Mouse (Mus musculus): ENCODE results near the gene Nup62. TPM values are rescaled to one million over a fixed set of nuclear protein-coding genes. Genes with fewer than 3 reads are reported as not detected.
A peak's percentile ranks its signal among the peaks of the same experiment; 100 is the strongest.

Gene Nup62
- polyA plus RNA-seq, 1 experiment from 2014 or later, result 81.5 TPM

- ATAC-seq (replicated peaks; ENCODE audit: extremely low read depth, insufficient read depth, low FRiP score), result no peak
- H3K4me2 ChIP-seq (ENCODE audit: low read depth, low read length), result peak overlapping the region; percentile 79
- H3K27me3 ChIP-seq (ENCODE audit: control insufficient read depth, insufficient read depth, low read length), result no peaks in the 10 kb centered on the region
- H3K9me3 ChIP-seq (replicated peaks; ENCODE audit: control insufficient read depth, low read length), result no peaks in the 10 kb centered on the region
- peaks cover 6% of the 10 kb centered on the region for H3K36me3 ChIP-seq (ENCODE audit: control insufficient read depth, insufficient read depth)
- H3K4me3 ChIP-seq (ENCODE audit: low read length), result peak overlapping the region; percentile 80
- H3K27ac ChIP-seq (ENCODE audit: low read length), result peak overlapping the region; percentile 96
- peak overlapping the region; percentile 96 for H3K9ac ChIP-seq (ENCODE audit: low read length)
- 11% methylated on average over 3 of the region's 3 CpGs for WGBS
- H3K4me1 ChIP-seq (ENCODE audit: control insufficient read depth, insufficient read depth, low read length), result peaks cover 47% of the 10 kb centered on the region
Observed at GRCm38 (mm10) chr7:44817441-44817840, 1.6 kb downstream of the Nup62 start.

GRCm38 (mm10) chr7:44818164-44818563 lies 2.3 kb downstream of the Nup62 start:
- Histone ChIP-seq H3K27me3 (ENCODE audit: control insufficient read depth, insufficient read depth, low read length) (no peaks in the 10 kb centered on the region), H3K9ac (ENCODE audit: low read length) (peak overlapping the region; percentile 96), H3K36me3 (ENCODE audit: control insufficient read depth, insufficient read depth) (peaks cover 6% of the 10 kb centered on the region), H3K27ac (ENCODE audit: low read length) (peak overlapping the region; percentile 96), H3K4me2 (ENCODE audit: low read depth, low read length) (peak overlapping the region; percentile 79), H3K4me3 (ENCODE audit: low read length) (peak overlapping the region; percentile 80), H3K9me3 (replicated peaks; ENCODE audit: control insufficient read depth, low read length) (no peaks in the 10 kb centered on the region), H3K4me1 (ENCODE audit: control insufficient read depth, insufficient read depth, low read length) (peaks cover 53% of the 10 kb centered on the region)
- 19% methylated on average over 2 of the region's 2 CpGs for WGBS
- ATAC-seq (replicated peaks; ENCODE audit: extremely low read depth, insufficient read depth, low FRiP score), result no peak

- WGBS, result 39% methylated on average over 6 of the region's 6 CpGs
- Histone ChIP-seq H3K4me1 (ENCODE audit: control insufficient read depth, insufficient read depth, low read length) (peaks cover 59% of the 10 kb centered on the region), H3K9ac (ENCODE audit: low read length) (peak overlapping the region; percentile 60), H3K9me3 (replicated peaks; ENCODE audit: control insufficient read depth, low read length) (no peaks in the 10 kb centered on the region), H3K36me3 (ENCODE audit: control insufficient read depth, insufficient read depth) (peaks cover 4% of the 10 kb centered on the region), H3K27ac (ENCODE audit: low read length) (peak overlapping the region; percentile 49; the same call in 1 of the 2 replicates), H3K4me3 (ENCODE audit: low read length) (peak overlapping the region; percentile 80), H3K4me2 (ENCODE audit: low read depth, low read length) (peak overlapping the region; percentile 79), H3K27me3 (ENCODE audit: control insufficient read depth, insufficient read depth, low read length) (no peaks in the 10 kb centered on the region)
- no peak for ATAC-seq (replicated peaks; ENCODE audit: extremely low read depth, insufficient read depth, low FRiP score)
Observed at GRCm38 (mm10) chr7:44818751-44819235, 2.9 kb downstream of the Nup62 start.

- H3K27me3 ChIP-seq (ENCODE audit: control insufficient read depth, insufficient read depth, low read length), result no peaks in the 10 kb centered on the region
- H3K9me3 ChIP-seq (replicated peaks; ENCODE audit: control insufficient read depth, low read length), result no peaks in the 10 kb centered on the region
- H3K36me3 ChIP-seq (ENCODE audit: control insufficient read depth, insufficient read depth), result no peaks in the 10 kb centered on the region
- peaks cover 62% of the 10 kb centered on the region for H3K4me1 ChIP-seq (ENCODE audit: control insufficient read depth, insufficient read depth, low read length)
- peak overlapping the region; percentile 80; the same call in 1 of the 2 replicates for H3K4me3 ChIP-seq (ENCODE audit: low read length)
- no peak overlapping the region; the same call in 1 of the 2 replicates for H3K27ac ChIP-seq (ENCODE audit: low read length)
- WGBS, result 91% methylated on average over 2 of the region's 2 CpGs
- ATAC-seq (replicated peaks; ENCODE audit: extremely low read depth, insufficient read depth, low FRiP score), result no peak
- H3K9ac ChIP-seq (ENCODE audit: low read length), result peak overlapping the region; percentile 60
- peak overlapping the region; percentile 79 for H3K4me2 ChIP-seq (ENCODE audit: low read depth, low read length)
Observed at GRCm38 (mm10) chr7:44819391-44819790, 3.5 kb downstream of the Nup62 start.

- H3K4me3 ChIP-seq (ENCODE audit: low read length), result no peak overlapping the region
- 45% methylated on average over 5 of the region's 5 CpGs for WGBS
Observed at GRCm38 (mm10) chr7:44819863-44820262, 4.0 kb downstream of the Nup62 start.

GRCm38 (mm10) chr7:44820525-44820924 lies 4.6 kb downstream of the Nup62 start:
- Histone ChIP-seq H3K9ac (ENCODE audit: low read length) (no peak overlapping the region), H3K4me2 (ENCODE audit: low read depth, low read length) (no peak overlapping the region)
- WGBS, result 73% methylated on average over 3 of the region's 3 CpGs

More at GRCm38 (mm10) chr7:44819863-44820262, 4.0 kb downstream of the Nup62 start:
- Histone ChIP-seq H3K27me3 (ENCODE audit: control insufficient read depth, insufficient read depth, low read length) (no peaks in the 10 kb centered on the region), H3K27ac (ENCODE audit: low read length) (no peak overlapping the region), H3K4me2 (ENCODE audit: low read depth, low read length) (peak overlapping the region; percentile 79; the same call in 1 of the 2 replicates), H3K9ac (ENCODE audit: low read length) (peak overlapping the region; percentile 12), H3K36me3 (ENCODE audit: control insufficient read depth, insufficient read depth) (no peaks in the 10 kb centered on the region), H3K9me3 (replicated peaks; ENCODE audit: control insufficient read depth, low read length) (no peaks in the 10 kb centered on the region), H3K4me1 (ENCODE audit: control insufficient read depth, insufficient read depth, low read length) (peaks cover 64% of the 10 kb centered on the region)
- ATAC-seq (replicated peaks; ENCODE audit: extremely low read depth, insufficient read depth, low FRiP score), result no peak

GRCm38 (mm10) chr7:44821666-44822448 lies 6.0 kb downstream of the Nup62 start:
- peaks cover 66% of the 10 kb centered on the region for H3K4me1 ChIP-seq (ENCODE audit: control insufficient read depth, insufficient read depth, low read length)
- H3K4me3 ChIP-seq (ENCODE audit: low read length), result no peak overlapping the region
- 79% methylated on average over 7 of the region's 7 CpGs for WGBS
- H3K9ac ChIP-seq (ENCODE audit: low read length), result no peak overlapping the region
- H3K9me3 ChIP-seq (replicated peaks; ENCODE audit: control insufficient read depth, low read length), result no peaks in the 10 kb centered on the region
- no peak overlapping the region for H3K4me2 ChIP-seq (ENCODE audit: low read depth, low read length)
- H3K27ac ChIP-seq (ENCODE audit: low read length), result no peak overlapping the region
- H3K27me3 ChIP-seq (ENCODE audit: control insufficient read depth, insufficient read depth, low read length), result no peaks in the 10 kb centered on the region
- no peak for ATAC-seq (replicated peaks; ENCODE audit: extremely low read depth, insufficient read depth, low FRiP score)
- H3K36me3 ChIP-seq (ENCODE audit: control insufficient read depth, insufficient read depth), result no peaks in the 10 kb centered on the region

More at GRCm38 (mm10) chr7:44820525-44820924, 4.6 kb downstream of the Nup62 start:
- ATAC-seq (replicated peaks; ENCODE audit: extremely low read depth, insufficient read depth, low FRiP score), result no peak
- Histone ChIP-seq H3K4me1 (ENCODE audit: control insufficient read depth, insufficient read depth, low read length) (peaks cover 60% of the 10 kb centered on the region), H3K9me3 (replicated peaks; ENCODE audit: control insufficient read depth, low read length) (no peaks in the 10 kb centered on the region), H3K4me3 (ENCODE audit: low read length) (no peak overlapping the region), H3K27ac (ENCODE audit: low read length) (no peak overlapping the region), H3K27me3 (ENCODE audit: control insufficient read depth, insufficient read depth, low read length) (no peaks in the 10 kb centered on the region), H3K36me3 (ENCODE audit: control insufficient read depth, insufficient read depth) (no peaks in the 10 kb centered on the region)

- Histone ChIP-seq H3K9me3 (replicated peaks; ENCODE audit: control insufficient read depth, low read length) (no peaks in the 10 kb centered on the region), H3K36me3 (ENCODE audit: control insufficient read depth, insufficient read depth) (no peaks in the 10 kb centered on the region), H3K27me3 (ENCODE audit: control insufficient read depth, insufficient read depth, low read length) (no peaks in the 10 kb centered on the region), H3K4me3 (ENCODE audit: low read length) (no peak overlapping the region), H3K4me1 (ENCODE audit: control insufficient read depth, insufficient read depth, low read length) (peaks cover 54% of the 10 kb centered on the region), H3K4me2 (ENCODE audit: low read depth, low read length) (no peak overlapping the region), H3K9ac (ENCODE audit: low read length) (no peak overlapping the region), H3K27ac (ENCODE audit: low read length) (no peak overlapping the region)
- no peak for ATAC-seq (replicated peaks; ENCODE audit: extremely low read depth, insufficient read depth, low FRiP score)
- 36% methylated on average over 7 of the region's 7 CpGs for WGBS
Observed at GRCm38 (mm10) chr7:44823409-44823808, 7.5 kb downstream of the Nup62 start.

- H3K4me2 ChIP-seq (ENCODE audit: low read depth, low read length), result no peak overlapping the region
- peaks cover 14% of the 10 kb centered on the region for H3K36me3 ChIP-seq (ENCODE audit: control insufficient read depth, insufficient read depth)
- no peak overlapping the region for H3K27ac ChIP-seq (ENCODE audit: low read length)
- no peaks in the 10 kb centered on the region for H3K27me3 ChIP-seq (ENCODE audit: control insufficient read depth, insufficient read depth, low read length)
- no peak overlapping the region for H3K9ac ChIP-seq (ENCODE audit: low read length)
- ATAC-seq (replicated peaks; ENCODE audit: extremely low read depth, insufficient read depth, low FRiP score), result 0 out of 2 replicates have a peak, but pooled peaks have one; percentile 30
- H3K4me3 ChIP-seq (ENCODE audit: low read length), result no peak overlapping the region
- no peaks in the 10 kb centered on the region for H3K9me3 ChIP-seq (replicated peaks; ENCODE audit: control insufficient read depth, low read length)
- H3K4me1 ChIP-seq (ENCODE audit: control insufficient read depth, insufficient read depth, low read length), result peaks cover 40% of the 10 kb centered on the region
- WGBS, result 17% methylated on average over 3 of the region's 3 CpGs
Observed at GRCm38 (mm10) chr7:44824872-44825271, 9.0 kb downstream of the Nup62 start.

Measured in heart, embryonic 16.5 days (tissue).